Mouse (Mus musculus) neural tube, embryonic 14.5 days (tissue): ENCODE results near the gene Gm266. TPM values are rescaled to one million over a fixed set of nuclear protein-coding genes. Genes with fewer than 3 reads are reported as not detected.

ENCODE experiments used
- ATAC-seq: fragments of 200-750 bp; cut with Nextera tagmentation; 2 replicates; pipeline ENCODE4 v1.8.0; 2017; ENCODE audit warnings: low read depth, mild to moderate bottlenecking, moderate TSS enrichment, moderate library complexity
- H3K27ac ChIP-seq: fragments of 300-500 bp; sonication (generic); 2 replicates; pipeline ENCODE4 v1.5.1; 2014; ENCODE audit warnings: low read depth, mild to moderate bottlenecking, control low read depth, low read length, moderate library complexity, mixed read lengths
- H3K27me3 ChIP-seq: fragments of 300-500 bp; sonication (generic); 2 replicates; pipeline ENCODE4 v1.6.1; 2014; ENCODE audit warnings: low read length; ENCODE audit not compliant: control insufficient read depth, insufficient read depth
- H3K36me3 ChIP-seq: fragments of 300-500 bp; sonication (generic); 2 replicates; pipeline ENCODE4 v1.6.1; 2014; ENCODE audit warnings: low read length, mixed read lengths; ENCODE audit not compliant: control insufficient read depth, insufficient read depth
- H3K4me1 ChIP-seq: fragments of 300-500 bp; sonication (generic); 2 replicates; pipeline ENCODE4 v1.6.1; 2014; ENCODE audit warnings: low read length; ENCODE audit not compliant: control insufficient read depth, insufficient read depth
- H3K4me2 ChIP-seq: fragments of 300-500 bp; sonication (generic); 2 replicates; pipeline ENCODE4 v1.6.1; 2014; ENCODE audit warnings: mild to moderate bottlenecking, low read depth, low read length, control low read depth
- H3K4me3 ChIP-seq: fragments of 300-500 bp; sonication (generic); 2 replicates; pipeline ENCODE4 v1.5.1; 2014; ENCODE audit warnings: low read depth, low read length, control low read depth, mixed read lengths
- H3K9ac ChIP-seq: fragments of 300-500 bp; sonication (generic); replicated peaks from 2 replicates; pipeline ENCODE4 v1.6.1; 2014; ENCODE audit warnings: low read depth, mild to moderate bottlenecking, control low read depth, low read length, mixed read lengths
- H3K9me3 ChIP-seq: fragments of 300-500 bp; sonication (generic); 2 replicates; pipeline ENCODE4 v1.6.1; 2016; ENCODE audit warnings: low read length; ENCODE audit not compliant: control insufficient read depth
- WGBS: fragments of 180-500 bp; shearing (Covaris S2); extraction: QIAGEN DNeasy Blood & Tissue Kit; methylation state at CpG from one replicate; pipeline ENCODE4 v1.1.7; 2014; 5-methylcytosine and 5-hydroxymethylcytosine counted together
- polyA plus RNA-seq: library from polyadenylated mRNA; unstranded; fragments of >200 nt; fragmentation: Nextera tagmentation; extraction: Ambion mirVana; gene quantifications from 2 replicates; pipeline ENCODE4 v1.2.1, GENCODE M21; 2014

The Gm266 gene
- polyA plus RNA-seq, 1 experiment from 2014 or later, result 1.3 TPM

DNA sequence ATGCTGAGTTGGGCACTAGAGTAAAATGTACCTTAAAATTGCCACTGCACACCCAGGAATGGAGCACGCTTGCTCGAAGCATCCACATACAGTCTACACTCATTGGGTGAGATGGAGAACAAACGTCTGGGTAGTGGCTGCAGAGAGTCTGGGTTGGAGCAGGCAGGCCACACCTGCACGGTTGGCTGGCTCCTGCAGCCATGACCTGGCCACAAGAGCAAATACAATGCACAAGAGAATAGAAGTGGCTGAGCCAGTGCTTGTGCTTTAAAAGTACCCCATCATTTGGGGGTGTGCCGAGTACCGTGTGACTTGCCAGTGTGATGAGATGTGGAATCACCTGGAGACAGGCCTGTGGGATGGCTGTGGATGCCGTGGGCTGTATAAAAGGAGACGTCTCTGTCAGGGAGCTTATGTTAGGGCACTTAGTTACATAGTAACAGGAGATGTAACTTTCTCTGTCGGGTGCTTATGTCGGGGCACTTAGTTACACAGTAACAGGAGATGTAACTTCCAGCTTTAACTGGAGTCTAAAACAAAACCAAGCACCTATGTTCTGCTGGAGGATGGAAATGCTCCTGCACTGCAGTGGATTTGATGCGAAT lies 3.7 kb upstream of the Gm266 start:
- H3K27me3 ChIP-seq, result peaks cover 29% of the 10 kb centered on the region
- no peak for ATAC-seq

GRCm38 (mm10) chr12:111486455-111486854 lies 832 bp upstream of the Gm266 start:
- ATAC-seq, result no peak
- H3K27me3 ChIP-seq, result peaks cover 33% of the 10 kb centered on the region
- 3% methylated on average over 12 of the region's 12 CpGs for WGBS

More for the DNA sequence above, 3.7 kb upstream of the Gm266 start:
- no peak overlapping the region for H3K27ac ChIP-seq
- no peak overlapping the region for H3K4me3 ChIP-seq
- no peaks in the 10 kb centered on the region for H3K36me3 ChIP-seq
- H3K4me1 ChIP-seq, result peaks cover 12% of the 10 kb centered on the region
- 77% methylated on average over 11 of the region's 11 CpGs for WGBS
- no peaks in the 10 kb centered on the region for H3K9me3 ChIP-seq
- H3K4me2 ChIP-seq, result no peak overlapping the region
- H3K9ac ChIP-seq, result no peak overlapping the region

GRCm38 (mm10) chr12:111485046-111485651 lies 474 bp downstream of the Gm266 start:
- WGBS, result 0% methylated on average over 62 of the region's 63 CpGs
- Histone ChIP-seq H3K36me3 (no peaks in the 10 kb centered on the region), H3K27ac (no peak overlapping the region), H3K4me3 (peak overlapping the region; percentile 26), H3K4me2 (peak overlapping the region; percentile 50), H3K9me3 (no peaks in the 10 kb centered on the region), H3K4me1 (peaks cover 12% of the 10 kb centered on the region), H3K27me3 (peaks cover 33% of the 10 kb centered on the region), H3K9ac (no peak overlapping the region)
- ATAC-seq, result peak; percentile 28; the same call in 1 of the 2 replicates

More at GRCm38 (mm10) chr12:111486455-111486854, 832 bp upstream of the Gm266 start:
- no peak overlapping the region for H3K4me3 ChIP-seq
- no peaks in the 10 kb centered on the region for H3K36me3 ChIP-seq
- H3K27ac ChIP-seq, result no peak overlapping the region
- no peaks in the 10 kb centered on the region for H3K9me3 ChIP-seq
- no peak overlapping the region for H3K9ac ChIP-seq
- H3K4me2 ChIP-seq, result no peak overlapping the region; the same call in 1 of the 2 replicates
- H3K4me1 ChIP-seq, result peaks cover 12% of the 10 kb centered on the region

- no peak overlapping the region for H3K4me2 ChIP-seq
- no peak for ATAC-seq
- no peak overlapping the region for H3K4me3 ChIP-seq
- no peak overlapping the region for H3K9ac ChIP-seq
- no peaks in the 10 kb centered on the region for H3K36me3 ChIP-seq
- H3K9me3 ChIP-seq, result no peaks in the 10 kb centered on the region
- H3K27ac ChIP-seq, result no peak overlapping the region
- peaks cover 2% of the 10 kb centered on the region; the same call in 1 of the 2 replicates for H3K4me1 ChIP-seq
- 0 out of 2 replicates have a peak, but pooled peaks cover 6% of the 10 kb centered on the region for H3K27me3 ChIP-seq
- 64% methylated on average over 2 of the region's 2 CpGs for WGBS
Observed at GRCm38 (mm10) chr12:111479917-111480316, 5.7 kb downstream of the Gm266 start.

- Histone ChIP-seq H3K4me1 (no peaks in the 10 kb centered on the region), H3K4me3 (no peak overlapping the region), H3K4me2 (no peak overlapping the region), H3K36me3 (no peaks in the 10 kb centered on the region), H3K27ac (no peak overlapping the region), H3K27me3 (no peaks in the 10 kb centered on the region), H3K9me3 (no peaks in the 10 kb centered on the region), H3K9ac (no peak overlapping the region)
- WGBS, result 69% methylated on average over 5 of the region's 5 CpGs
- no peak for ATAC-seq
Observed at GRCm38 (mm10) chr12:111478924-111479323, 6.7 kb downstream of the Gm266 start.

DNA sequence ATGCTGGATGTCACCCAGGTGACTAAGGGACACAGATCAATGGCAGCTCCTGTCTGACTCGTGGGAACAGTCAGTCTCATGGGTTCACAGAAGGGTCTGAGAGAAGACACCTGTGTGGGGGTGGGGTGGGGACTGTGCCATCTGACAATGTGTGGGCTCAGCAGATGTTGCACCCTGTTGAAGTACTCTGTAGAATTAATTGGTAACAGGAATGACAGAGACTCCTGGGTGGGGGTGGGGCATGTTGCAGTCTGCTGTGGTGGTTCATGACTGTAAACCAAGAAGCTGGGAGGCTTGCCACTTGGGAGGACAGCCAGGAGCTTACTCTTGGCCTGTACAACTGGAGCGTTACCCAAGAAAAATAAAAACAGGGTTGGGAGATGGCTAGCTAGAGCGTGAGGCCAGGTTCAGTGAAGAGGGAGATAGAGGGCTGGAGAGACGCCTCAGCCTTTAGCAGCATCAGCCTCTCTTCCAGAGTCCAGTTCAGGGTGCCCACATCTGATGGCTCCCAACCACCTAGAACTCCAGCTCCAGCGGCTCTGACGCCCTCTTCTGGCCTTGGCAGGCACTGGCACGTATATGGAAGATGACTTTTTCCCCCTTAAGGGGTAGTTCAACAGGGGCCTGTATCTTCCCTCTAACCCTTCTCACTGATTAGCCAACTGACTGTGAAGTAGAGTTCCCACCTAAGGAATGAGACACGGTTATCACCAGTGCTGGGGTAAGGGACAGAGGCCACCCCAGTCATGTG lies 10.6 kb downstream of the Gm266 start:
- H3K4me3 ChIP-seq, result no peak overlapping the region
- no peak overlapping the region for H3K27ac ChIP-seq
- no peaks in the 10 kb centered on the region for H3K36me3 ChIP-seq
- no peak overlapping the region for H3K4me2 ChIP-seq
- H3K27me3 ChIP-seq, result no peaks in the 10 kb centered on the region
- H3K9ac ChIP-seq, result no peak overlapping the region
- WGBS, result 51% methylated on average over 8 of the region's 8 CpGs
- ATAC-seq, result no peak
- no peaks in the 10 kb centered on the region for H3K9me3 ChIP-seq
- no peaks in the 10 kb centered on the region for H3K4me1 ChIP-seq

DNA sequence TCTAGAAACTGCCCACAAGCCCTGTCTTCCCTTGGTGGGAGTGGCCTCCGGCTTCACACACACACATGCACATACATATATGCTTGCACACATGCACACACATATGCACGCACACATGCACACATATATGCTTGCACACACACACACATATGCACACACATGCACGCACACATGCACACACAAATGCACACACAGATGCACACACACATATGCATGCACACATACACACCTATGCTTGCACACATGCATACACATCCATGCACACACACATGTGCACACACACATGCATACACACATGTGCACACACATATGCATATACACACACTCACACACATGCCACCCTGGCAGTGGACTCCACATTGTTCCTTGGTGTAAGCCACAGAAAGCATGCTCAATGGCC lies 11.2 kb downstream of the Gm266 start:
- WGBS, result 94% methylated on average over 3 of the region's 3 CpGs
- H3K9me3 ChIP-seq, result no peaks in the 10 kb centered on the region
- H3K9ac ChIP-seq, result no peak overlapping the region
- no peak overlapping the region for H3K4me2 ChIP-seq
- no peaks in the 10 kb centered on the region for H3K27me3 ChIP-seq
- no peak overlapping the region for H3K27ac ChIP-seq
- no peak for ATAC-seq
- no peaks in the 10 kb centered on the region for H3K36me3 ChIP-seq
- H3K4me1 ChIP-seq, result no peaks in the 10 kb centered on the region
- H3K4me3 ChIP-seq, result no peak overlapping the region

GRCm38 (mm10) chr12:111472886-111473285 lies 12.7 kb downstream of the Gm266 start:
- ATAC-seq, result no peak
- H3K9me3 ChIP-seq, result no peaks in the 10 kb centered on the region
- H3K9ac ChIP-seq, result no peak overlapping the region
- no peaks in the 10 kb centered on the region for H3K36me3 ChIP-seq
- no peaks in the 10 kb centered on the region for H3K27me3 ChIP-seq
- no peak overlapping the region for H3K27ac ChIP-seq
- H3K4me1 ChIP-seq, result no peaks in the 10 kb centered on the region
- H3K4me2 ChIP-seq, result no peak overlapping the region
- H3K4me3 ChIP-seq, result no peak overlapping the region
- WGBS, result 43% methylated on average over 5 of the region's 5 CpGs

DNA sequence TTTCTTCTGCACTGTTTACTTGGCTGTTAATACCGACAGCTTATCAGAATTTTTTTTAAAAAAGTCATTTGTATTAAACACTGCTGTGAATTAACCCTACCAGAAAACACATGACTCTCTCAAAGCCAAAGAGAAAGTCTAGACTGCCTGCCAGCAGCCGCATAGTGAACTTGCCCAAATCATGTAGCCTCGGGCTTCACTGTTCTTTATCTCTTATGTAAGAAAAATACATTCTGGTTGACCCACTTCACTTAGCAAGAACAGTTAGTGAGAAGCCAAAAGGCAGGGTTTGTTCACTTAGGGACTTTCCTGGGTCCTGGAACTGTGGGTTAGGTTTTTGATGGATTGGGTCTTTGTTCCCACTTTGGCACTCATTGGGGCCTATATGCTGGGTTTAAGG lies 13.9 kb downstream of the Gm266 start:
- no peak for ATAC-seq
- Histone ChIP-seq H3K9ac (no peak overlapping the region), H3K4me2 (no peak overlapping the region), H3K27me3 (no peaks in the 10 kb centered on the region), H3K27ac (no peak overlapping the region), H3K4me3 (no peak overlapping the region), H3K9me3 (no peaks in the 10 kb centered on the region), H3K4me1 (no peaks in the 10 kb centered on the region), H3K36me3 (no peaks in the 10 kb centered on the region)
- 91% methylated on average over 3 of the region's 3 CpGs for WGBS
